Mouse (Mus musculus) hindbrain, embryonic 12.5 days (tissue): Measurements from ENCODE around the gene Rtn4rl2. TPM values are rescaled to one million over a fixed set of nuclear protein-coding genes. Genes with fewer than 3 reads are reported as not detected.
"Not testable (repeated sequence)": the region's sequence is repeated elsewhere in the genome, so short reads cannot be mapped to it uniquely, and the experiment has no call there.

ENCODE experiments used
- ATAC-seq: fragments of 200-750 bp; cut with Nextera tagmentation; 2 replicates; pipeline ENCODE4 v1.8.0; 2017; ENCODE audit warnings: moderate TSS enrichment; ENCODE audit not compliant: low FRiP score
- H3K27ac ChIP-seq: fragments of 300-500 bp; sonication (generic); 2 replicates; pipeline ENCODE4 v1.5.1; 2016; ENCODE audit warnings: mild to moderate bottlenecking
- H3K27me3 ChIP-seq: fragments of 300-500 bp; sonication (generic); 2 replicates; pipeline ENCODE4 v1.6.1; 2016; ENCODE audit warnings: mild to moderate bottlenecking
- H3K36me3 ChIP-seq: fragments of 300-500 bp; sonication (generic); 2 replicates; pipeline ENCODE4 v1.6.1; 2016; ENCODE audit warnings: mild to moderate bottlenecking
- H3K4me1 ChIP-seq: fragments of 300-500 bp; sonication (generic); 2 replicates; pipeline ENCODE4 v1.6.1; 2016
- H3K4me2 ChIP-seq: fragments of 300-500 bp; sonication (generic); replicated peaks from 2 replicates; pipeline ENCODE4 v1.6.1; 2016; ENCODE audit warnings: mild to moderate bottlenecking
- H3K4me3 ChIP-seq: fragments of 300-500 bp; sonication (generic); 2 replicates; pipeline ENCODE4 v1.5.1; 2016; ENCODE audit warnings: mild to moderate bottlenecking
- H3K9ac ChIP-seq: fragments of 300-500 bp; sonication (generic); 2 replicates; pipeline ENCODE4 v1.6.1; 2016; ENCODE audit warnings: mild to moderate bottlenecking, moderate library complexity
- H3K9me3 ChIP-seq: fragments of 300-500 bp; sonication (generic); replicated peaks from 2 replicates; pipeline ENCODE4 v1.6.1; 2016; ENCODE audit warnings: mild to moderate bottlenecking
- WGBS: fragments of 180-500 bp; shearing (Covaris S2); methylation state at CpG from one replicate; pipeline ENCODE4 v1.1.7; 2016; 5-methylcytosine and 5-hydroxymethylcytosine counted together
- polyA plus RNA-seq: library from polyadenylated mRNA; unstranded; fragments of >200 nt; fragmentation: Nextera tagmentation; extraction: Ambion mirVana; gene quantifications from 2 replicates; pipeline ENCODE4 v1.2.1, GENCODE M21; 2016

The Rtn4rl2 gene
- polyA plus RNA-seq: 5.2 and 6.4 TPM in 2 replicates

DNA sequence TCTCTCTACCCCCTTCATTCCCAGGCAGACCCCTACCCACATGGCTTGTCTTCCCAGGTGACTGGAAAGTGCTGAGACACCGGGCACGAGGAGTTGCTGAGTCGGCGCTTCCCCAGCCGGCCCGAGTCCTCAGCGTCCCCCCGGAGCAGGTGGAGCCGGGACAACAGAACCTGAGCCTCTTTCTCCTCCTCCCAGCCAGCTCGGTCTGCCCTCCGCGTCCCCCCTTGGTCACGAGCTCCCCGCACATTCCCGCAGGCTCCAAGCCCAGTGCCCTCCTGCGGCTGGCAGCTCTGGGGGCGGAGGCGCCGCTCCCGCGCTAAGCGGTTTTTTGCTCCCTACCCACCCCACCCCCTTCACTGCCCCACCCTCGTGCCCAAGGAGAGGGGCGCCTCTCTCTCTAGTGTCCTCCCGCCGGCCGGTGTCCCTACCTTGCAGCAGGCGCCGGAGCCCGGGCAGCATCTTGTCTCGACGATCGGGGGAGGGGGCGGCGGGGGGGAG is at the start of gene Rtn4rl2:
Gene Rtn4rl2, minus strand, starts transcription at position 477 of the 498 bp plus-strand sequence.
- WGBS: under 1% methylated on average over 33 of the region's 35 CpGs
- no peak within 1 kb of the TSS; the same call in 1 of the 2 replicates for H3K27ac ChIP-seq

DNA sequence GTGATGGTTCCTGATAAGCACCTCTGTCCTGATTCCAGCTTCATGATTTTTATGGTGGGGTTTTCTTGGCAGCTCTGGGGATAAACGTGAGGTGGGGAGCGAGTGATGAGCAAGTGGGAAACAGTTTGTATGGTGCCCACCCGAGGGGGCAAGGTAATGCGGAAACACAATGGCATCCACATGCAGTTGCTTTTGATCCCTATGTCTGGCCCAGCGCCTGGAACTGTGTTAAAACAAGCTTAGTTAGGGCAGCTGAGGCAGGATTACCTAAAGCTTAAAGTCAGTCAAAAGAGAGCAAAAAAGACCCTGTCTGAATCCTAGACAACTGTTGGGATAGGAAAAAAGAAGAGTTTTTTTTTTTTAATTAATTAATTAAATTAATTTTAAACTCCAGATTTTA is 48.6 kb upstream of the Rtn4rl2 start:
- Histone ChIP-seq H3K36me3 (no peaks in the 10 kb centered on the region), H3K9ac (no peak overlapping the region), H3K4me3 (no peak overlapping the region), H3K27ac (no peak overlapping the region), H3K9me3 (no peaks in the 10 kb centered on the region), H3K4me2 (no peak overlapping the region), H3K4me1 (peaks cover 3% of the 10 kb centered on the region; the same call in 1 of the 2 replicates), H3K27me3 (no peaks in the 10 kb centered on the region)
- 71% methylated on average over 5 of the region's 5 CpGs for WGBS
- ATAC-seq: no peak; the same call in 1 of the 2 replicates

More for the DNA sequence above, at the start of gene Rtn4rl2:
- Histone ChIP-seq H3K4me3 (peak within 1 kb of the TSS; percentile 64), H3K9ac (peak within 1 kb of the TSS; percentile 69), H3K4me1 (peaks cover 42% of the 10 kb centered on the region), H3K27me3 (peaks cover 93% of the 10 kb centered on the region), H3K9me3 (no peaks in the 10 kb centered on the region), H3K4me2 (peak within 1 kb of the TSS; percentile 81), H3K36me3 (no peaks in the 10 kb centered on the region)
- peak; percentile 29 for ATAC-seq

- no peak overlapping the region for H3K27ac ChIP-seq
- H3K4me3 ChIP-seq: no peak overlapping the region
- H3K4me2 ChIP-seq: no peak overlapping the region
- H3K9ac ChIP-seq: no peak overlapping the region
- WGBS: 57% methylated on average over 4 of the region's 4 CpGs
- H3K27me3 ChIP-seq: no peaks in the 10 kb centered on the region
- H3K36me3 ChIP-seq: no peaks in the 10 kb centered on the region
- ATAC-seq: no peak; the same call in 1 of the 2 replicates
- H3K4me1 ChIP-seq: peaks cover 3% of the 10 kb centered on the region; the same call in 1 of the 2 replicates
- H3K9me3 ChIP-seq: no peaks in the 10 kb centered on the region
Measured at GRCm38 (mm10) chr2:84934649-84935007, 48.1 kb upstream of the Rtn4rl2 start.

GRCm38 (mm10) chr2:84933992-84934648 is 47.6 kb upstream of the Rtn4rl2 start:
- H3K9ac ChIP-seq: no peak overlapping the region
- H3K36me3 ChIP-seq: no peaks in the 10 kb centered on the region
- H3K4me2 ChIP-seq: no peak overlapping the region
- WGBS: 78% methylated on average over 8 of the region's 8 CpGs
- H3K4me3 ChIP-seq: no peak overlapping the region
- no peak overlapping the region for H3K27ac ChIP-seq
- no peaks in the 10 kb centered on the region for H3K9me3 ChIP-seq
- H3K4me1 ChIP-seq: peaks cover 3% of the 10 kb centered on the region; the same call in 1 of the 2 replicates
- ATAC-seq: no peak
- H3K27me3 ChIP-seq: no peaks in the 10 kb centered on the region

DNA sequence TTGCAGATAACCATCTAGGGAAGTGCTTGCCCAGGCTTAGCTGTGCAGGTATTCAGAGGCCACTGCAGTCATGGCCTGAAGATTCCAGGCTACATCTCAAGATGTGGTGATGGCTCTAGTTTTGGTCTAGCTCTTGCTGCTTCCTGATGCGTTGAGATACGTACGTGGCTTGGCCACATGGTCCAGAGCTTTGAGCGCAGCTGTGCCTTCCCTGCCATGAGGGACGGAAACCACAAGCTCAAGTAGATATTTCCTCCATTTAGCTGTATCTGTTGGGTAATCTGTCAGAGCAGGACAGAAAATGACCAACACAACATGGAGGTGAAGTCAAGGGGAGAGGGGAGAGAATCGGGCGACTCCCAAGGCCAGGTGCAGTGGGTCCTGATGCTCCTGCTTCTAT is 43.7 kb upstream of the Rtn4rl2 start:
- ATAC-seq: no peak
- Histone ChIP-seq H3K4me3 (no peak overlapping the region), H3K36me3 (no peaks in the 10 kb centered on the region), H3K27ac (no peak overlapping the region), H3K4me1 (no peaks in the 10 kb centered on the region), H3K27me3 (no peaks in the 10 kb centered on the region), H3K9me3 (no peaks in the 10 kb centered on the region), H3K9ac (no peak overlapping the region), H3K4me2 (no peak overlapping the region)
- WGBS: 92% methylated on average over 7 of the region's 7 CpGs

DNA sequence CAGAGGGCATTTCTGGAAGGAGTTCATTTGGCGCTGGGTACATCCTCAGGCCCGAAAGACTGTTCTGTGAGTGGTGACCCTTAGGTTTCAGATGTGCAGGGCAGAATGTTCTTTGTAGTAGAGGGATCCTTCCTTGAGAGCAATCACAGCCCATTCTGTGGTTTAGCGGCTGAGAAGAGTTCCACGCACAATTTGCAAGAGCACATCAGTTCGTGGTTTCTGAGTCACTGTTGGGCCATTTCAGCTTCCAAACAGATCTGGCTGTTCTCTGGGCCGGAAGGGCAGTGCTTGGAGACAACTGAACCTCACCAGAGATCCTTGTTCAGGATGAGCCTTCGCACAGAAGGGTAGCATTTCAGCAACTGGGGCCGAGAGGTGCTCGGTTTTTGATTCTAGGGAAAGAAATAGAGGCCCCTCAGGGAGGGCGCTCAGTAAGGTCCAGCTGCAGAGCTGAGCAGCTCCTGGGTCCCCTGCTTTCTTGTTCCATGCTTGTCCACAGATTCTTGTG is 33.1 kb upstream of the Rtn4rl2 start:
- H3K4me3 ChIP-seq: no peak overlapping the region
- H3K4me2 ChIP-seq: no peak overlapping the region
- no peak overlapping the region for H3K9ac ChIP-seq
- H3K9me3 ChIP-seq: 0 out of 2 replicates have a peak, but pooled peaks cover 2% of the 10 kb centered on the region
- H3K27ac ChIP-seq: no peak overlapping the region
- H3K4me1 ChIP-seq: no peaks in the 10 kb centered on the region
- ATAC-seq: no peak
- WGBS: 89% methylated on average over 10 of the region's 10 CpGs
- H3K36me3 ChIP-seq: no peaks in the 10 kb centered on the region
- H3K27me3 ChIP-seq: no peaks in the 10 kb centered on the region

DNA sequence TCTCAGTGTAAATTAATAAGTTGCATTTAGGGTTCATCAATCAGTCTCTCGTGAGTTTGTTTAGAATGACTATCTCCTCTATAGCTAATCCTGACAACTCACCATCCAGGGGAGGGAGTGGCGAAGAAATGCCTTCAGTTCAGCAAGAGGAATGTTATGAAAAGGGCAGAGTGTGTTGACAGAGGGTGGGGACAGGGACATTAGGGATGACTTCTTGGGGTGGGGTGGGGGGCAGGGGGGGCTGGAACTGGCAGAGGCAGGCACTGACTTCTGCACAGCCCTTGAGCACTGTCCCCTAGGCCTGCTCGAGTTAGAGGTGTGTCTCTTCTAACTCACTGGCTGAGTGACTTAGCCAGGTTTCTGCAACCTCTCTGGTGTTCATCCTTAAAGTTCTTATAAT is 31.7 kb upstream of the Rtn4rl2 start:
- WGBS: 72% methylated on average over 3 of the region's 3 CpGs

DNA sequence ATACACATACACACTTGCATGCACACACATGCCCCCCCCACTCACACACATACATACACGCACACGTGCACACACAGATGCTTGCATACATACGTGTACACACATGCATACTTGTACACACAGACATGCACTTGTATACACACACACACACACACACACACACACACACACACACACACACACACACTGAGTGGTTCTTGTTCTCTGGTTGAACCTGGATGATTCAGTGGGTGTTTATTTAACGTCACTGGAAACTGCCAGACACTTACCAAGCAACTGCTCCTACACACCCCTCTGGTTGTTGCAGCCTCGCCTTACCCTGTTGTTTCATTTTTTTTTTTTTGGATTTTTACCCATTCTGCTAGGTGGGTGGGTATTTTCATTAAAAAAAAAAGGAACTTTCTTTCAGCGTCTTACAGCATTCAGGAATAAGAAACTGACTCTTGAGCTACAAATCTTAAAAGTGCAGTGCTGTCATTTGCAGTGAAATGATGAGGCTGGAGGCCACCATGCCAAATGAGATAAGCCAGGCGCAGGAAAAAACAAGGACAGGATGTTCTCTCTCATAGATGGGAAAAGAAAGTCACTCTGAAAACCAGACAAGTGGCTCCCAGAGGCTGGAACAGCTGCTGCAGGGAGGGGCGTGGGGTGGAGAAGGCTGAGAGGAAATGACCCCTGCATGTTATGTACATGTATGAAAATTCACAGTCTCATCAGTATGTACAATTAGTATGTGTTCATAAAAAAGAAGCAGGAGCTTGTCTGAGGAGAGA is 30.2 kb upstream of the Rtn4rl2 start:
- Histone ChIP-seq H3K27me3 (no peaks in the 10 kb centered on the region), H3K27ac (no peak overlapping the region), H3K4me3 (no peak overlapping the region), H3K36me3 (no peaks in the 10 kb centered on the region), H3K9me3 (no peaks in the 10 kb centered on the region), H3K4me1 (no peaks in the 10 kb centered on the region), H3K9ac (no peak overlapping the region), H3K4me2 (no peak overlapping the region)
- 85% methylated on average over 8 of the region's 8 CpGs for WGBS
- ATAC-seq: no peak

More for the DNA sequence above, 31.7 kb upstream of the Rtn4rl2 start:
- no peak overlapping the region for H3K9ac ChIP-seq
- H3K36me3 ChIP-seq: no peaks in the 10 kb centered on the region
- no peak for ATAC-seq
- 0 out of 2 replicates have a peak, but pooled peaks cover 2% of the 10 kb centered on the region for H3K9me3 ChIP-seq
- no peaks in the 10 kb centered on the region for H3K27me3 ChIP-seq
- no peak overlapping the region for H3K27ac ChIP-seq
- H3K4me2 ChIP-seq: no peak overlapping the region
- no peaks in the 10 kb centered on the region for H3K4me1 ChIP-seq
- H3K4me3 ChIP-seq: no peak overlapping the region

DNA sequence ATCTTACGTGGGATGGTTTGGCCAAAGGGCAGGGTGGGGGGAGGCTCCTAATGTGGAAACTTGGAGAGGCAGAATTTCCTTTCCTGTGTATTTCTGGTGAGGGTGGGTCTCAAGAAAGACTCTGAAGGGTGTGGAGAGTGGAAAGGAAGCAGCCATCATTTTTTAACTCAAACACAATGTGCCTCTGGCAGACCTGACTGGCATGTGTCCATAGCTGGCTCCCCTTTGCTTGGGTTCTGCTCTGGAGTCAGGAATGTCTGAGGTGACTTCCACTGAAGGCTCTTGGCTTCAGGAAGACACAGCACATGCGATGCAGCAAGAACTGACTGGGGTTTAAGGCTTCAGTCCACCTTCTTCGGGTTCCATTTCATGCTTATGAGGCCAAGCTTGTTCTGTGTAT is 28.8 kb upstream of the Rtn4rl2 start:
- Histone ChIP-seq H3K9ac (no peak overlapping the region), H3K27me3 (no peaks in the 10 kb centered on the region), H3K4me3 (no peak overlapping the region), H3K9me3 (no peaks in the 10 kb centered on the region), H3K36me3 (no peaks in the 10 kb centered on the region), H3K27ac (no peak overlapping the region), H3K4me2 (no peak overlapping the region), H3K4me1 (no peaks in the 10 kb centered on the region)
- WGBS: 82% methylated on average over 3 of the region's 3 CpGs
- no peak for ATAC-seq

GRCm38 (mm10) chr2:84913881-84914280 is 27.4 kb upstream of the Rtn4rl2 start:
- WGBS: 84% methylated on average over 5 of the region's 5 CpGs
- no peak overlapping the region for H3K4me3 ChIP-seq
- ATAC-seq: no peak
- no peaks in the 10 kb centered on the region for H3K9me3 ChIP-seq
- no peaks in the 10 kb centered on the region for H3K27me3 ChIP-seq
- no peaks in the 10 kb centered on the region for H3K36me3 ChIP-seq
- H3K4me1 ChIP-seq: no peaks in the 10 kb centered on the region
- H3K4me2 ChIP-seq: no peak overlapping the region
- H3K27ac ChIP-seq: no peak overlapping the region
- no peak overlapping the region for H3K9ac ChIP-seq

- no peak for ATAC-seq
- no peak overlapping the region for H3K27ac ChIP-seq
- H3K4me3 ChIP-seq: no peak overlapping the region
- 64% methylated on average over 3 of the region's 3 CpGs for WGBS
- no peak overlapping the region for H3K9ac ChIP-seq
- no peaks in the 10 kb centered on the region for H3K36me3 ChIP-seq
- H3K4me2 ChIP-seq: no peak overlapping the region
- no peaks in the 10 kb centered on the region for H3K27me3 ChIP-seq
- no peaks in the 10 kb centered on the region for H3K9me3 ChIP-seq
- H3K4me1 ChIP-seq: no peaks in the 10 kb centered on the region
Measured at GRCm38 (mm10) chr2:84912722-84913121, 26.2 kb upstream of the Rtn4rl2 start.

GRCm38 (mm10) chr2:84896686-84897085 is 10.2 kb upstream of the Rtn4rl2 start:
- ATAC-seq, H3K9me3 ChIP-seq, H3K27ac ChIP-seq, H3K4me2 ChIP-seq, H3K4me1 ChIP-seq, H3K4me3 ChIP-seq, H3K36me3 ChIP-seq, H3K9ac ChIP-seq, H3K27me3 ChIP-seq: not testable (repeated sequence)
- 97% methylated on average over 6 of the region's 6 CpGs for WGBS
